Mouse (Mus musculus) liver, postnatal 0 days (tissue): ENCODE results near the gene Acly. TPM values are rescaled to one million over a fixed set of nuclear protein-coding genes. Genes with fewer than 3 reads are reported as not detected.

Experiments
- ATAC-seq: fragments of 200-750 bp; cut with Nextera tagmentation; 2 replicates; pipeline ENCODE4 v1.8.0; 2017; ENCODE audit warnings: mild to moderate bottlenecking, moderate library complexity
- DNase-seq: peaks from one replicate; pipeline ENCODE4 v3.0.0-alpha.2; 2016
- H3K27ac ChIP-seq: fragments of 300-500 bp; sonication (generic); 2 replicates; pipeline ENCODE4 v1.5.1; 2014; ENCODE audit warnings: antibody characterized with exemption, moderate library complexity, mild to moderate bottlenecking, low read depth
- H3K27me3 ChIP-seq: fragments of 300-500 bp; sonication (generic); 2 replicates; pipeline ENCODE4 v1.6.1; 2014; ENCODE audit warnings: low read length, control low read depth, mixed read lengths; ENCODE audit not compliant: insufficient read depth
- H3K36me3 ChIP-seq: fragments of 300-500 bp; sonication (generic); replicated peaks from 2 replicates; pipeline ENCODE4 v1.6.1; 2014; ENCODE audit warnings: mild to moderate bottlenecking, control low read depth, low read length, moderate library complexity, mixed read lengths; ENCODE audit not compliant: insufficient read depth
- H3K4me1 ChIP-seq: fragments of 300-500 bp; sonication (generic); 2 replicates; pipeline ENCODE4 v1.6.1; 2014; ENCODE audit warnings: antibody characterized with exemption, mild to moderate bottlenecking, control low read depth; ENCODE audit not compliant: insufficient read depth
- H3K4me2 ChIP-seq: fragments of 300-500 bp; sonication (generic); 2 replicates; pipeline ENCODE4 v1.6.1; 2014; ENCODE audit warnings: low read depth, mild to moderate bottlenecking, low read length, moderate library complexity, mixed read lengths
- H3K4me3 ChIP-seq: fragments of 300-500 bp; sonication (generic); 2 replicates; pipeline ENCODE4 v1.5.1; 2014; ENCODE audit warnings: low read depth, low read length
- H3K9ac ChIP-seq: fragments of 300-500 bp; sonication (generic); replicated peaks from 2 replicates; pipeline ENCODE4 v1.6.1; 2014; ENCODE audit warnings: mild to moderate bottlenecking, moderate library complexity
- H3K9me3 ChIP-seq: fragments of 300-500 bp; sonication (generic); 2 replicates; pipeline ENCODE4 v1.6.1; 2016; ENCODE audit warnings: mild to moderate bottlenecking, control low read depth, low read length, mixed read lengths
- CTCF ChIP-seq: sonication (generic); IDR thresholded peaks from 2 replicates; pipeline ENCODE4 v1.5.1; 2016; ENCODE audit warnings: antibody characterized with exemption, low read depth
- EP300 ChIP-seq: IDR thresholded peaks from 2 replicates; pipeline ENCODE4 v1.6.1; 2016; ENCODE audit warnings: antibody characterized with exemption, low read depth, mild to moderate bottlenecking
- WGBS: fragments of 180-500 bp; shearing (Covaris S2); extraction: QIAGEN DNeasy Blood & Tissue Kit; methylation state at CpG from one replicate; pipeline ENCODE4 v1.1.7; 2014; ENCODE audit not compliant: insufficient replicate concordance; 5-methylcytosine and 5-hydroxymethylcytosine counted together
- polyA plus RNA-seq: library from polyadenylated mRNA; unstranded; fragments of >200 nt; fragmentation: Nextera tagmentation; extraction: Ambion mirVana; gene quantifications from 2 replicates; pipeline ENCODE4 v1.2.1, GENCODE M21; 2015

Gene Acly
- polyA plus RNA-seq, 1 experiment from 2014 or later = 29.8 TPM

GRCm38 (mm10) chr11:100519188-100519587 lies 8.6 kb downstream of the Acly start:
- no peaks in the 10 kb centered on the region for H3K9me3 ChIP-seq
- no peak for DNase-seq
- no peaks in the 10 kb centered on the region for H3K27me3 ChIP-seq
- no peak for TF ChIP-seq EP300
- TF ChIP-seq CTCF = no peak
- peaks cover 6% of the 10 kb centered on the region; the same call in 1 of the 2 replicates for H3K4me1 ChIP-seq
- H3K27ac ChIP-seq = no peak overlapping the region
- H3K9ac ChIP-seq = no peak overlapping the region
- H3K4me3 ChIP-seq = no peak overlapping the region
- peaks cover 80% of the 10 kb centered on the region for H3K36me3 ChIP-seq
- whole genome bisulfite sequencing = 60% methylated on average over 6 of the region's 7 CpGs
- H3K4me2 ChIP-seq = no peak overlapping the region
- ATAC-seq = no peak; the same call in 1 of the 2 replicates

GRCm38 (mm10) chr11:100518188-100518591 lies 9.6 kb downstream of the Acly start:
- H3K4me2 ChIP-seq = no peak overlapping the region
- no peak overlapping the region for H3K9ac ChIP-seq
- WGBS = 59% methylated on average over 5 of the region's 5 CpGs
- no peaks in the 10 kb centered on the region for H3K27me3 ChIP-seq
- H3K4me3 ChIP-seq = no peak overlapping the region
- no peaks in the 10 kb centered on the region for H3K9me3 ChIP-seq
- H3K27ac ChIP-seq = no peak overlapping the region; the same call in 1 of the 2 replicates
- H3K36me3 ChIP-seq = peaks cover 85% of the 10 kb centered on the region
- TF ChIP-seq CTCF (no peak), EP300 (no peak; the same call in 1 of the 2 replicates)
- peak; percentile 49 for DNase-seq
- peak; percentile 90 for ATAC-seq
- 0 out of 2 replicates have a peak, but pooled peaks cover 2% of the 10 kb centered on the region for H3K4me1 ChIP-seq

- 81% methylated on average over 9 of the region's 9 CpGs for WGBS
- Histone ChIP-seq H3K4me3 (no peak overlapping the region), H3K4me1 (0 out of 2 replicates have a peak, but pooled peaks cover 2% of the 10 kb centered on the region), H3K4me2 (no peak overlapping the region), H3K9me3 (no peaks in the 10 kb centered on the region), H3K27ac (no peak overlapping the region), H3K9ac (no peak overlapping the region), H3K27me3 (no peaks in the 10 kb centered on the region), H3K36me3 (peaks cover 81% of the 10 kb centered on the region)
- no peak for DNase-seq
- no peak for TF ChIP-seq EP300
- TF ChIP-seq CTCF = no peak
- no peak for ATAC-seq
Observed at GRCm38 (mm10) chr11:100516291-100516690, 11.5 kb downstream of the Acly start.

GRCm38 (mm10) chr11:100515789-100516188 lies 12.0 kb downstream of the Acly start:
- DNase-seq = no peak
- Histone ChIP-seq H3K4me1 (0 out of 2 replicates have a peak, but pooled peaks cover 2% of the 10 kb centered on the region), H3K9me3 (no peaks in the 10 kb centered on the region), H3K27ac (no peak overlapping the region), H3K4me2 (no peak overlapping the region), H3K36me3 (peaks cover 85% of the 10 kb centered on the region), H3K9ac (no peak overlapping the region), H3K27me3 (no peaks in the 10 kb centered on the region), H3K4me3 (no peak overlapping the region)
- no peak for TF ChIP-seq CTCF
- ATAC-seq = no peak
- WGBS = 90% methylated on average over 9 of the region's 9 CpGs

- Histone ChIP-seq H3K4me2 (no peak overlapping the region), H3K36me3 (peaks cover 78% of the 10 kb centered on the region), H3K27ac (no peak overlapping the region), H3K4me3 (no peak overlapping the region), H3K4me1 (0 out of 2 replicates have a peak, but pooled peaks cover 2% of the 10 kb centered on the region), H3K9ac (no peak overlapping the region), H3K27me3 (no peaks in the 10 kb centered on the region), H3K9me3 (no peaks in the 10 kb centered on the region)
- TF ChIP-seq CTCF (no peak), EP300 (no peak)
- 78% methylated on average over 9 of the region's 9 CpGs for WGBS
- ATAC-seq = no peak
- DNase-seq = no peak
Observed at GRCm38 (mm10) chr11:100515061-100515460, 12.7 kb downstream of the Acly start.

GRCm38 (mm10) chr11:100513716-100514115 lies 14.1 kb downstream of the Acly start:
- Histone ChIP-seq H3K27me3 (no peaks in the 10 kb centered on the region), H3K36me3 (peaks cover 76% of the 10 kb centered on the region), H3K4me2 (no peak overlapping the region), H3K27ac (no peak overlapping the region), H3K9me3 (no peaks in the 10 kb centered on the region), H3K4me1 (no peaks in the 10 kb centered on the region), H3K9ac (no peak overlapping the region), H3K4me3 (no peak overlapping the region)
- 84% methylated on average over 10 of the region's 10 CpGs for WGBS
- DNase-seq (no peak), ATAC-seq (no peak)
- TF ChIP-seq EP300 (no peak), CTCF (no peak)

GRCm38 (mm10) chr11:100512384-100512783 lies 15.4 kb downstream of the Acly start:
- 87% methylated on average over 1 of the region's 1 CpGs for WGBS
- TF ChIP-seq CTCF (peak; percentile 65), EP300 (no peak)
- peaks cover 72% of the 10 kb centered on the region for H3K36me3 ChIP-seq

More at GRCm38 (mm10) chr11:100512384-100512783, 15.4 kb downstream of the Acly start:
- no peaks in the 10 kb centered on the region for H3K27me3 ChIP-seq
- H3K9me3 ChIP-seq = no peaks in the 10 kb centered on the region
- no peak overlapping the region for H3K27ac ChIP-seq
- ATAC-seq (no peak), DNase-seq (no peak)
- no peak overlapping the region for H3K4me2 ChIP-seq
- no peaks in the 10 kb centered on the region for H3K4me1 ChIP-seq
- H3K9ac ChIP-seq = no peak overlapping the region
- H3K4me3 ChIP-seq = no peak overlapping the region
